7 mouse cellular contexts compared by ENCODE assay signal in genomic region chr14:72869188-72869749, GRCm38 (mm10).
A peak's percentile ranks its signal among the peaks of the same experiment; 100 is the strongest.
DNase-seq lines count a peak whose midpoint lies in the region; ATAC-seq and TF ChIP-seq lines count a peak whose summit lies in the region.

No protein-coding gene starts in this region.

- no peak for TF ChIP-seq CTCF in lung, embryonic 14.5 days (IDR thresholded peaks at IDR 0.05; ENCODE audit: low read depth)
- no peak for TF ChIP-seq CTCF in lung, adult 2 months (IDR thresholded peaks at IDR 0.05; ENCODE audit: insufficient read depth, low read length)
- TF ChIP-seq CTCF in midbrain, postnatal 0 days (IDR thresholded peaks at IDR 0.05) = no peak

- H3K9ac ChIP-seq in lung, embryonic 14.5 days = no peak overlapping the region
- no peak overlapping the region for H3K9ac ChIP-seq in embryonic facial prominence, embryonic 14.5 days (ENCODE audit: low read depth, low read length)
- H3K9ac ChIP-seq in midbrain, postnatal 0 days (replicated peaks; ENCODE audit: low read length, poor library complexity, severe bottlenecking) = 0 out of 2 replicates have a peak overlapping the region, but pooled peaks have one; percentile 13

- no peaks in the 10 kb centered on the region for H3K9me3 ChIP-seq in lung, embryonic 14.5 days (ENCODE audit: low read depth, low read length)
- H3K9me3 ChIP-seq in embryonic facial prominence, embryonic 14.5 days (ENCODE audit: control insufficient read depth, low read length) = no peaks in the 10 kb centered on the region
- no peaks in the 10 kb centered on the region for H3K9me3 ChIP-seq in midbrain, postnatal 0 days (ENCODE audit: low read length)

- TF ChIP-seq POLR2A in lung, adult 2 months (IDR thresholded peaks at IDR 0.05; ENCODE audit: borderline replicate concordance, extremely low read depth, low read depth, low read length) = no peak

- no peaks in the 10 kb centered on the region for H3K36me3 ChIP-seq in lung, embryonic 14.5 days (ENCODE audit: insufficient read depth)
- no peaks in the 10 kb centered on the region for H3K36me3 ChIP-seq in embryonic facial prominence, embryonic 14.5 days (ENCODE audit: control insufficient read depth, insufficient read depth, low read length)
- no peaks in the 10 kb centered on the region for H3K36me3 ChIP-seq in midbrain, postnatal 0 days (ENCODE audit: insufficient read depth, low read length)

- H3K27me3 ChIP-seq in lung, embryonic 14.5 days (ENCODE audit: insufficient read depth, low read length) = no peaks in the 10 kb centered on the region
- H3K27me3 ChIP-seq in embryonic facial prominence, embryonic 14.5 days (replicated peaks; ENCODE audit: control insufficient read depth, insufficient read depth, low read length) = no peaks in the 10 kb centered on the region
- no peaks in the 10 kb centered on the region for H3K27me3 ChIP-seq in midbrain, postnatal 0 days (ENCODE audit: insufficient read depth, low read length)

- H3K27ac ChIP-seq in lung, embryonic 14.5 days (ENCODE audit: low read depth) = no peak overlapping the region
- no peak overlapping the region for H3K27ac ChIP-seq in embryonic facial prominence, embryonic 14.5 days (replicated peaks; ENCODE audit: low read depth, low read length)
- H3K27ac ChIP-seq in midbrain, postnatal 0 days (ENCODE audit: low read depth, low read length) = peak overlapping the region; percentile 67

- H3K4me1 ChIP-seq in lung, embryonic 14.5 days (ENCODE audit: insufficient read depth) = no peaks in the 10 kb centered on the region
- H3K4me1 ChIP-seq in lung, adult 2 months (ENCODE audit: control insufficient read depth, insufficient read depth, low read length) = no peaks in the 10 kb centered on the region
- H3K4me1 ChIP-seq in embryonic facial prominence, embryonic 14.5 days (ENCODE audit: control insufficient read depth, insufficient read depth, low read length) = no peaks in the 10 kb centered on the region
- H3K4me1 ChIP-seq in midbrain, postnatal 0 days (ENCODE audit: insufficient read depth, low read length) = 0 out of 2 replicates have a peak, but pooled peaks cover 2% of the 10 kb centered on the region

- DNase-seq in lung, embryonic 14.5 days = peak; percentile 48
- no peak for DNase-seq in lung, adult 2 months
- peak; percentile 11 for DNase-seq in ZHBTc4 (ENCODE audit: low read depth, low spot score)
- DNase-seq in embryonic facial prominence, embryonic 14.5 days (ENCODE audit: low spot score) = peak; percentile 74
- DNase-seq in midbrain, postnatal 0 days (ENCODE audit: low spot score) = peak; percentile 59
- DNase-seq in gastrocnemius, postnatal 36 days = no peak

- WGBS in lung, embryonic 14.5 days = 30% methylated on average over 20 of the region's 20 CpGs
- WGBS in lung, adult 2 months = 33% methylated on average over 20 of the region's 20 CpGs
- 26% methylated on average over 20 of the region's 20 CpGs for WGBS in embryonic facial prominence, embryonic 14.5 days
- 29% methylated on average over 20 of the region's 20 CpGs for WGBS in midbrain, postnatal 0 days

- H3K4me3 ChIP-seq in lung, embryonic 14.5 days (ENCODE audit: low read depth, low read length) = no peak overlapping the region
- H3K4me3 ChIP-seq in lung, adult 2 months (replicated peaks; ENCODE audit: extremely low read depth, low read depth, low read length) = no peak overlapping the region
- H3K4me3 ChIP-seq in embryonic facial prominence, embryonic 14.5 days (ENCODE audit: low read depth, low read length) = no peak overlapping the region
- no peak overlapping the region for H3K4me3 ChIP-seq in midbrain, postnatal 0 days (ENCODE audit: low read depth, low read length)

- H3K4me2 ChIP-seq in lung, embryonic 14.5 days = peak overlapping the region; percentile 40
- peak overlapping the region; percentile 23; the same call in 1 of the 2 replicates for H3K4me2 ChIP-seq in embryonic facial prominence, embryonic 14.5 days (ENCODE audit: low read depth, low read length)
- H3K4me2 ChIP-seq in midbrain, postnatal 0 days (ENCODE audit: low read depth, low read length, poor library complexity, severe bottlenecking) = peak overlapping the region; percentile 20; the same call in 1 of the 2 replicates

- ATAC-seq in lung, embryonic 14.5 days (ENCODE audit: insufficient read depth) = peak; percentile 41; the same call in 1 of the 2 replicates
- peak; percentile 85 for ATAC-seq in embryonic facial prominence, embryonic 14.5 days (ENCODE audit: low read depth)
- ATAC-seq in inflammation-experienced regulatory T-cells, adult 6 months = peak; percentile 70
- peak; percentile 84 for ATAC-seq in midbrain, postnatal 0 days (ENCODE audit: low FRiP score)

- intact Hi-C loops in gastrocnemius, postnatal 36 days (cut with DNase I) = no loop called here

Comparison
In these comparisons a context has a peak if more than half of its experiments do, and no peak if none do; other contexts are left out.
1. DNase-seq: peak in lung, embryonic 14.5 days (single experiment), ZHBTc4 (single experiment), embryonic facial prominence, embryonic 14.5 days (single experiment) and midbrain, postnatal 0 days (single experiment); none in lung, adult 2 months (single experiment) and gastrocnemius, postnatal 36 days (0 of 2).
2. Peak in every context shown above with its lines, with median percentiles within 50 percentile points of each other: ATAC-seq and H3K4me2 ChIP-seq.